Mouse (Mus musculus) macrophage (primary cell): Measurements from ENCODE around the gene Dnajc12. TPM values are rescaled to one million over a fixed set of nuclear protein-coding genes. Genes with fewer than 3 reads are reported as not detected.
"Not testable (repeated sequence)": the region's sequence is repeated elsewhere in the genome, so short reads cannot be mapped to it uniquely, and the experiment has no call there.

ENCODE experiments used
- H3K27ac ChIP-seq: fragments of 350-480 bp; formaldehyde crosslinking; 2 replicates; pipeline ENCODE4 v1.9.0; 2021
- H3K36me3 ChIP-seq: fragments of 350-480 bp; formaldehyde crosslinking; 2 replicates; pipeline ENCODE4 v1.9.0; 2021; ENCODE audit errors: inconsistent target
- H3K4me3 ChIP-seq: fragments of 350-480 bp; formaldehyde crosslinking; 2 replicates; pipeline ENCODE4 v1.9.0; 2021; ENCODE audit errors: inconsistent target
- H3K79me2 ChIP-seq: fragments of 350-480 bp; formaldehyde crosslinking; 2 replicates; pipeline ENCODE4 v1.9.0; 2021; ENCODE audit errors: inconsistent target
- WGBS: methylation state at CpG from one replicate; pipeline ENCODE4 v1.1.7; 2026; ENCODE audit warnings: inconsistent platforms; ENCODE audit not compliant: missing documents; 5-methylcytosine and 5-hydroxymethylcytosine counted together
- polyA plus RNA-seq: library from polyadenylated mRNA; stranded (reverse); fragments of 250-400 nt; gene quantifications from 3 replicates; pipeline ENCODE4 v1.2.4, GENCODE M21; 2018; ENCODE audit warnings: inconsistent platforms

Gene Dnajc12
- polyA plus RNA-seq, 1 experiment from 2014 or later, result 14.2 TPM

DNA sequence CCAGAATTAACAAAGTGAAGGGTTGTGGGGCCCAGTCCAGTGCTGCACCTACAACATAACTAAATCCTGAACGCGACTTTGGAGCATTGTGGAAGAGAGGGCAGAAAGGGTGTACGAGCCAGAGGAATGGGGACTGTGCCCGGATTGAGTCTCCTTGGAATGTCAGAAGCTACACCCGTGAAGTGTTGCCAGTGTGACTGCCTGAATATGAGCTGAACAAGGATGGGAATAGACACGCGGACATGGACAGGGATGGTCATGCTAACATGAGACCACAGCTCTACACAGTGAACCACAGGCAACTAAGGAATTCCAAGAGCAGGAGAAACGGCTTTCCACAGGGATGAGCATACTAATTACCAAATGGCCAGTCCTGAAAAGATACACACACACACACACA is 49.9 kb downstream of the Dnajc12 start:
- WGBS, result 96% methylated on average over 8 of the region's 8 CpGs
- Histone ChIP-seq H3K27ac (no peak overlapping the region), H3K79me2 (no peaks in the 10 kb centered on the region), H3K4me3 (no peak overlapping the region), H3K36me3 (no peaks in the 10 kb centered on the region)

DNA sequence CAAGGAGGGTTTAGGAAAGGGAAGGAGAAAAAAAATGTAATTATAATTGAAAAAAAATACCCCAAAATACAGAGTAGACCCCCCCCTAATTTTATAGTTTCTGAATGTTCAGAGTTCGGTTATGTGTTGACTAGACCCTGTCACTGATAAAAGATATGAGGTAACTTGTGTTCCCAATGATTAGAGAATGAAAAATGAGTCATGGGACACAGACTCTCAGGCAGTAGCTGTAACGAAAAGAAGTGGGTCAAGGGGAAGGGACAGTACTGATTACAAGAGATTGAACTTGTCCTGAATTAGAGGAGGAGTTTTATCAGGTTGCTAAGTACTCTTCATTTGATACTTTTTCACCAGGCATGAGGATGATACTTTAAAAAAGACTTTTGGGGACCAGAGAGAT is 50.6 kb downstream of the Dnajc12 start:
- 91% methylated on average over 2 of the region's 2 CpGs for WGBS
- Histone ChIP-seq H3K4me3 (no peak overlapping the region), H3K79me2 (no peaks in the 10 kb centered on the region), H3K36me3 (no peaks in the 10 kb centered on the region), H3K27ac (no peak overlapping the region)

- Histone ChIP-seq H3K27ac (no peak overlapping the region), H3K79me2 (no peaks in the 10 kb centered on the region), H3K36me3 (no peaks in the 10 kb centered on the region), H3K4me3 (no peak overlapping the region)
Observed at GRCm38 (mm10) chr10:63438736-63439262, 56.6 kb downstream of the Dnajc12 start.

- H3K4me3 ChIP-seq, result no peak overlapping the region
- no peak overlapping the region for H3K27ac ChIP-seq
- 63% methylated on average over 7 of the region's 7 CpGs for WGBS
- no peaks in the 10 kb centered on the region for H3K79me2 ChIP-seq
- H3K36me3 ChIP-seq, result no peaks in the 10 kb centered on the region
Observed at GRCm38 (mm10) chr10:63439694-63440228, 57.5 kb downstream of the Dnajc12 start.

GRCm38 (mm10) chr10:63444602-63445387 is 62.6 kb downstream of the Dnajc12 start:
- H3K79me2 ChIP-seq, H3K27ac ChIP-seq, H3K36me3 ChIP-seq, H3K4me3 ChIP-seq: not testable (repeated sequence)
- WGBS, result 85% methylated on average over 12 of the region's 13 CpGs

- 76% methylated on average over 4 of the region's 4 CpGs for WGBS
- no peaks in the 10 kb centered on the region for H3K79me2 ChIP-seq
- H3K36me3 ChIP-seq, result no peaks in the 10 kb centered on the region
- no peak overlapping the region for H3K27ac ChIP-seq
- H3K4me3 ChIP-seq, result no peak overlapping the region
Observed at GRCm38 (mm10) chr10:63453926-63454325, 71.7 kb downstream of the Dnajc12 start.

- H3K79me2 ChIP-seq, result no peaks in the 10 kb centered on the region
- no peak overlapping the region for H3K4me3 ChIP-seq
- H3K27ac ChIP-seq, result no peak overlapping the region
- H3K36me3 ChIP-seq, result no peaks in the 10 kb centered on the region
- WGBS, result 31% methylated on average over 8 of the region's 8 CpGs
Observed at GRCm38 (mm10) chr10:63455110-63455878, 73.1 kb downstream of the Dnajc12 start.

GRCm38 (mm10) chr10:63457292-63458128 is 75.3 kb downstream of the Dnajc12 start:
- WGBS, result 88% methylated on average over 17 of the region's 17 CpGs
- Histone ChIP-seq H3K79me2 (no peaks in the 10 kb centered on the region), H3K27ac (no peak overlapping the region), H3K4me3 (no peak overlapping the region), H3K36me3 (no peaks in the 10 kb centered on the region)

Other genes with a start within 250 kb of the Dnajc12 start
- gene Mypn, start 178.5 kb upstream of the Dnajc12 start, polyA plus RNA-seq, result not detected in 3 replicates
- 24.3 to 43.8 TPM (median 40.5 TPM) in 3 replicates for gene Herc4, start 138.6 kb upstream of the Dnajc12 start, polyA plus RNA-seq
- gene Sirt1, start 739 bp upstream of the Dnajc12 start, polyA plus RNA-seq, result 10.9 to 13.4 TPM (median 13.3 TPM) in 3 replicates
- not detected in 3 replicates for gene Gm7075, start 39.3 kb downstream of the Dnajc12 start, polyA plus RNA-seq
- not detected in 3 replicates for gene Ctnna3, start 47.7 kb downstream of the Dnajc12 start, polyA plus RNA-seq